Mouse (Mus musculus) limb, embryonic 14.5 days (tissue): ENCODE measurements around the gene Txn2. TPM values are rescaled to one million over a fixed set of nuclear protein-coding genes. Genes with fewer than 3 reads are reported as not detected.

Source experiments
- ATAC-seq: fragments of 200-750 bp; cut with Nextera tagmentation; 2 replicates; pipeline ENCODE4 v1.8.0; 2017; ENCODE audit warnings: low read depth, moderate number of reproducible peaks, moderate TSS enrichment; ENCODE audit not compliant: low FRiP score
- DNase-seq: peaks from one replicate; pipeline ENCODE4 v3.0.0-alpha.2; 2015; ENCODE audit warnings: low spot score
- H3K27ac ChIP-seq: fragments of 300-500 bp; sonication (generic); replicated peaks from 2 replicates; pipeline ENCODE4 v1.5.1; 2014; ENCODE audit warnings: low read depth, mild to moderate bottlenecking, low read length, moderate library complexity, mixed read lengths
- H3K27me3 ChIP-seq: fragments of 300-500 bp; sonication (generic); 2 replicates; pipeline ENCODE4 v1.6.1; 2014; ENCODE audit warnings: low read length, mixed read lengths; ENCODE audit not compliant: control insufficient read depth, insufficient read depth
- H3K36me3 ChIP-seq: fragments of 300-500 bp; sonication (generic); 2 replicates; pipeline ENCODE4 v1.6.1; 2014; ENCODE audit warnings: mild to moderate bottlenecking, low read length, moderate library complexity, mixed read lengths; ENCODE audit not compliant: control insufficient read depth, insufficient read depth
- H3K4me1 ChIP-seq: fragments of 300-500 bp; sonication (generic); 2 replicates; pipeline ENCODE4 v1.6.1; 2014; ENCODE audit warnings: antibody characterized with exemption, low read length, mixed read lengths; ENCODE audit not compliant: control insufficient read depth, insufficient read depth
- H3K4me2 ChIP-seq: fragments of 300-500 bp; sonication (generic); replicated peaks from 2 replicates; pipeline ENCODE4 v1.6.1; 2014; ENCODE audit warnings: low read depth, mild to moderate bottlenecking, low read length, moderate library complexity; ENCODE audit not compliant: severe bottlenecking
- H3K4me3 ChIP-seq: fragments of 300-500 bp; sonication (generic); replicated peaks from 2 replicates; pipeline ENCODE4 v1.5.1; 2014; ENCODE audit warnings: low read length
- H3K9ac ChIP-seq: fragments of 300-500 bp; sonication (generic); 2 replicates; pipeline ENCODE4 v1.6.1; 2014; ENCODE audit warnings: mild to moderate bottlenecking, low read depth, low read length, moderate library complexity; ENCODE audit not compliant: severe bottlenecking
- H3K9me3 ChIP-seq: fragments of 300-500 bp; sonication (generic); 2 replicates; pipeline ENCODE4 v1.6.1; 2016; ENCODE audit warnings: low read length; ENCODE audit not compliant: control insufficient read depth
- POLR2A ChIP-seq: fragments of 200-500 bp; IDR thresholded peaks from 2 replicates; pipeline ENCODE4 v1.8.0; 2012; ENCODE audit warnings: inconsistent platforms, mild to moderate bottlenecking, moderate library complexity, borderline replicate concordance; ENCODE audit not compliant: insufficient read depth, insufficient read length; ENCODE audit errors: extremely low read depth
- WGBS: fragments of 180-500 bp; shearing (Covaris S2); extraction: QIAGEN DNeasy Blood & Tissue Kit; methylation state at CpG from one replicate; pipeline ENCODE4 v1.1.7; 2014; 5-methylcytosine and 5-hydroxymethylcytosine counted together
- polyA plus RNA-seq, 2 experiments: library from polyadenylated mRNA; depleted of rRNA in 1 of 2; stranded (reverse) in 1 of 2; unstranded in 1 of 2; fragments of >200 nt; fragmentation: Nextera tagmentation in 1 of 2; extraction: Ambion mirVana in 1 of 2; gene quantifications; 2 replicates each; pipeline versions ENCODE4 v1.2.1 to v1.2.3; 2012 to 2014

The Txn2 gene
- polyA plus RNA-seq, 2 experiments, result 183 to 266 TPM

DNA sequence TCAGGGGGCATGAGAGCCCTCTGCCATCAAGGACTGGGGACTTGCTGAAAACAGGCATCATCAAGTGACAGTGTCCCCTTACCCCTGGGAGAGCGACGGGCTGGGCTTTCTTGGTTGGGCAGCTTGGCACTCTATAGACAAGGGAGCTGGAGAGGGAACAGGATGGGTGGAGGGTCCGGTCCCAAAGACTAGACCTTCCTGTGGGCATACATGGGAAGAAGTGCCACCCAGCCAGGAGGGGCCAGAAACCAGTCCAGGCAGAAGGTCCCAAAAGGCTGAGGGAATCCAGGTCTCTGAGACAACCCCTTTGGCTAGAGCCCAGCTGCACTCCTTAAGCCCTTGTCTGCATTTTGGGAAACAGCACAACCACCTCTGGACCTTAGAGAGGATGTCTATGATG is 14.3 kb downstream of the Txn2 start:
- H3K9me3 ChIP-seq, result no peaks in the 10 kb centered on the region
- no peaks in the 10 kb centered on the region for H3K4me1 ChIP-seq
- H3K4me2 ChIP-seq, result no peak overlapping the region
- no peak overlapping the region for H3K27ac ChIP-seq
- peaks cover 47% of the 10 kb centered on the region for H3K36me3 ChIP-seq
- TF ChIP-seq POLR2A, result no peak
- no peak for DNase-seq
- ATAC-seq, result no peak
- H3K27me3 ChIP-seq, result no peaks in the 10 kb centered on the region
- no peak overlapping the region for H3K9ac ChIP-seq
- no peak overlapping the region for H3K4me3 ChIP-seq
- 93% methylated on average over 3 of the region's 3 CpGs for WGBS

DNA sequence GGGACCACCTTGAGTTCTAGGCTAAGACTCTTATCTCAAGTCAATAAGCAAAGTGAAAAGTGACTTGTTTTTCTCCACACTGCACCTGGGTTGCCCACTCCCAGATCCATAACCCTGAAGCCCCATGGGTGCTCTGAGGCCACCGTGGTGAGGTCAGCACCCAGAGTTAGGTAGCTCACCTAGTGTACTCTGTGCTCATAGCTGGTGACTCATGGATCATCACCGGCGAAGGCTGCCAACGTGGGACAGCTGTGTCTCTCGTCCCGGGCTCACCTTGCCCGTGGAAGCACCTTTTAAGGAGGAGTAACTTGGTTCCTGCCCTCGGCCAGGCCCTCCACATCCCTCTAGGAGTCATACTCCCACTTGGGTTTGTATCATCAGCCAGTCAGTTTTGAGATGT is 15.8 kb downstream of the Txn2 start:
- H3K36me3 ChIP-seq, result peaks cover 35% of the 10 kb centered on the region
- no peaks in the 10 kb centered on the region for H3K9me3 ChIP-seq
- H3K4me1 ChIP-seq, result peaks cover 3% of the 10 kb centered on the region
- H3K27me3 ChIP-seq, result no peaks in the 10 kb centered on the region
- no peak overlapping the region for H3K4me3 ChIP-seq
- no peak for DNase-seq
- WGBS, result 84% methylated on average over 8 of the region's 8 CpGs
- H3K9ac ChIP-seq, result no peak overlapping the region
- TF ChIP-seq POLR2A, result no peak
- no peak overlapping the region for H3K4me2 ChIP-seq
- H3K27ac ChIP-seq, result no peak overlapping the region
- ATAC-seq, result no peak

DNA sequence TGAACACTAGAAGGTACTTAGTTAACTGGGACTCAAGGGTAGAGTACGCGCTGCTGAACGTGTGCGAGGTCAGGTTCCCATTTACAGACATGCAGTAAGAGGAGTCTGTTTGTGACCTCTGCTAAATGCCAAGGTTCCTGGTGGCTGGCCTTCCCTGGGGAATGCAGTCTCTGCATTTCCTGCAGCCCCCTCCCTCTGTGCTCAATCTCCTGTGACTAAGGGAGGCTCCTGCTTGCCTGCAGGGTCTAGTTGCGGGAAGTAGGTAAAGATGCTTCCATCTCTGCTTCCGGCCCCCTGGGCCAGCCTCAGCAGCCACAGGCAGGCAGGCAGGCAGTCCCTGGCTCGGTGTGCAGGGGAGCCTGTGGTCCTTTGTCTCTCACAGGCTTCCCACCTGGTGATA is 16.2 kb downstream of the Txn2 start:
- TF ChIP-seq POLR2A, result no peak
- Histone ChIP-seq H3K9me3 (no peaks in the 10 kb centered on the region), H3K4me2 (no peak overlapping the region), H3K9ac (no peak overlapping the region), H3K4me1 (peaks cover 8% of the 10 kb centered on the region), H3K36me3 (peaks cover 30% of the 10 kb centered on the region), H3K27me3 (no peaks in the 10 kb centered on the region), H3K4me3 (no peak overlapping the region), H3K27ac (no peak overlapping the region)
- no peak for DNase-seq
- 55% methylated on average over 7 of the region's 7 CpGs for WGBS
- no peak for ATAC-seq

DNA sequence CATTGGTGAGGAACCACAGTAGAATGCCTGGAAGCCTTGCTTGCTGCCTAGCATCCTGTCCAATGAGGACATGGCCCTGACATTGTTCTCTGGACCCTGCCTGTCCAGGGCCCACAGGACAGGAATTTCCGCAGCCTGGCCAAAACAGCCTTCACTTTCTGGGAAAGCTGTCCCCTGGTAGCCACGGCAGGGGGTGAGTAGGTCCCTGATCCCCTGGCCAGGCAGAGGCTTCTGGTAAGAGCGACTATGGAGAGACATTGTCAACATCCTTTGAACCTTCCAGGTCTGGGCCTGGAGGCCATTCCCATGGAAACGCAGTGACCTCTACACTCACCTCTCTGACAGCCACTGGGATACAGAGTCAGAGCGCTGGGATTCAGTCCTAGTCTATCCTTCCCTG is 16.8 kb downstream of the Txn2 start:
- H3K4me1 ChIP-seq, result peaks cover 10% of the 10 kb centered on the region
- TF ChIP-seq POLR2A, result no peak
- peaks cover 29% of the 10 kb centered on the region for H3K36me3 ChIP-seq
- 54% methylated on average over 5 of the region's 5 CpGs for WGBS
- H3K4me2 ChIP-seq, result no peak overlapping the region
- no peak overlapping the region for H3K4me3 ChIP-seq
- no peaks in the 10 kb centered on the region for H3K9me3 ChIP-seq
- H3K9ac ChIP-seq, result no peak overlapping the region
- DNase-seq (no peak), ATAC-seq (no peak)
- no peaks in the 10 kb centered on the region for H3K27me3 ChIP-seq
- no peak overlapping the region for H3K27ac ChIP-seq

DNA sequence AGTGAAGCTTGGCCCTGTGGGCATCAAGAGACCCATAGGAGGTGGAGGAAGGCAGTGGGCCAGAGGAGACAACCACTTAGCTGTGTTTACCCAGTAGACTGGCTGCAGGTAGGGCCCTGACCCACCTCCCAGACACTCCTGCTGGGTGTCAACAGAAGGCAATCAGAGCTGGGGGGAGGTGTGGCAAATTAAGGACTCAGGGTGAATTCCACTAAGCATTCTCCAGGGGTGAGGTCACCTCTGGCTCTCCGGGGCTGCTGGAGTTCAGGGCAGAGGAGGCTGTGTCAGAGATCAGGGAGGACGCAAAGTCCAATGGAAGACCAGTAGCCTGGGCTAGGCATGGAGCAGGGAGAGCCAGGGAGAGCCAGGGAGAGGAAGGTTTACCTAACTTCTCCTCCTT is 17.7 kb downstream of the Txn2 start:
- WGBS, result 25% methylated on average over 2 of the region's 2 CpGs
- no peaks in the 10 kb centered on the region for H3K9me3 ChIP-seq
- peaks cover 22% of the 10 kb centered on the region for H3K36me3 ChIP-seq
- no peak for TF ChIP-seq POLR2A
- no peak for DNase-seq
- H3K9ac ChIP-seq, result 0 out of 2 replicates have a peak overlapping the region, but pooled peaks have one; percentile 7
- no peak overlapping the region for H3K4me2 ChIP-seq
- no peak for ATAC-seq
- no peak overlapping the region for H3K27ac ChIP-seq
- peaks cover 10% of the 10 kb centered on the region for H3K4me1 ChIP-seq
- no peak overlapping the region for H3K4me3 ChIP-seq
- H3K27me3 ChIP-seq, result no peaks in the 10 kb centered on the region
